Mouse (Mus musculus) Patski (cell line): ENCODE data around the gene Gm21677. TPM values are rescaled to one million over a fixed set of nuclear protein-coding genes. Genes with fewer than 3 reads are reported as not detected.
"Not testable (repeated sequence)": the region's sequence is repeated elsewhere in the genome, so short reads cannot be mapped to it uniquely, and the experiment has no call there.

Experiments used
- ATAC-seq: fragments of 100-300 bp; one replicate; pipeline ENCODE4 v1.8.0; 2021
- CTCF ChIA-PET: fragments of 350-600 bp; sonication (Branson Sonifier 250); formaldehyde crosslinking; loops from one replicate; lab custom pipeline; 2022; ENCODE audit warnings: inconsistent platforms; lab: Charles Lee
- POLR2A ChIA-PET: fragments of 350-600 bp; sonication (Branson Sonifier 250); formaldehyde crosslinking; loops from one replicate; lab custom pipeline; 2022; ENCODE audit warnings: antibody characterized with exemption, inconsistent platforms; lab: Charles Lee
- DNase-seq: peaks from one replicate; pipeline ENCODE4 v3.0.0-alpha.2; 2011; ENCODE audit warnings: low read depth, low spot score
- H3K27me3 ChIP-seq: fragments of 371-371 bp; one replicate; pipeline ENCODE4 v1.5.1; 2021
- in situ Hi-C: fragments of 300-500 bp; cut with MboI; formaldehyde crosslinking; loops from 3 replicates; pipeline ENCODE4 v1.11.1; 2018; ENCODE audit warnings: low pct_unique_long_range_greater_than_20kb, mixed read lengths
- polyA plus RNA-seq: library from polyadenylated mRNA; unstranded; gene quantifications from one replicate; pipeline ENCODE4 v1.2.3, GENCODE M21; 2021

Gene Gm21677
- not detected for polyA plus RNA-seq

- H3K27me3 ChIP-seq, DNase-seq, POLR2A ChIA-PET, ATAC-seq, in situ Hi-C loops, CTCF ChIA-PET: not testable (repeated sequence)
These were observed at the start of gene Gm21677 for GRCm38 (mm10) chrY:3306349-3306748. Gm21677 (minus strand) TSS chrY:3306449.

GRCm38 (mm10) chrY:3345229-3345628, 39.0 kb upstream of the Gm21677 start, which contains the start of gene Gm21693:
Gm21693 (minus strand) TSS chrY:3345329.
- ATAC-seq, CTCF ChIA-PET, DNase-seq, H3K27me3 ChIP-seq, in situ Hi-C loops, POLR2A ChIA-PET: not testable (repeated sequence)

- DNase-seq, ATAC-seq, POLR2A ChIA-PET, H3K27me3 ChIP-seq, CTCF ChIA-PET, in situ Hi-C loops: not testable (repeated sequence)
These were observed 34.4 kb upstream of the Gm21677 start for GRCm38 (mm10) chrY:3340661-3341060.

Other genes with a start within 250 kb of the Gm21677 start
- not detected for gene Gm21693, start 38.9 kb upstream of the Gm21677 start, polyA plus RNA-seq
- gene Gm21704, start 103.7 kb upstream of the Gm21677 start, polyA plus RNA-seq, result not detected
- not detected for gene Gm21708, start 103.7 kb upstream of the Gm21677 start, polyA plus RNA-seq